Mouse (Mus musculus) megakaryocyte progenitor cell, adult 5-6 weeks (primary cell): Measurements from ENCODE around the gene Glt1d1. TPM values are rescaled to one million over a fixed set of nuclear protein-coding genes. Genes with fewer than 3 reads are reported as not detected.

Source experiments
- ATAC-seq: replicated peaks from 2 replicates; pipeline ENCODE4 v1.8.0; 2016; ENCODE audit warnings: mild to moderate bottlenecking, moderate TSS enrichment, inconsistent platforms; ENCODE audit not compliant: poor library complexity
- total RNA-seq, 2 experiments: library from RNA; stranded (forward) in 1 of 2; stranded (reverse) in 1 of 2; fragments of 157-497, 149-512 nt in 1 of 2; fragments of 200-1000 nt in 1 of 2; gene quantifications; 2 replicates each; pipeline versions ENCODE4 v1.2.3 to v1.2.4; 2015 to 2017

Gene Glt1d1
- 6.2 and 7.0 TPM in 2 replicates for total RNA-seq (2015)
- total RNA-seq (2017) = 8.5 and 9.5 TPM in 2 replicates

- ATAC-seq = peak; percentile 76
Measured at GRCm38 (mm10) chr5:127632167-127633145, at the start of gene Glt1d1, which contains the start of gene Slc15a4. Gene Glt1d1 (plus strand): TSS chr5:127632262. Gene Slc15a4 (minus strand): TSS chr5:127632897.

- peak; percentile 67 for ATAC-seq
Measured at GRCm38 (mm10) chr5:127583658-127584057, 48.4 kb upstream of the Glt1d1 start.

GRCm38 (mm10) chr5:127587854-127588253 is 44.2 kb upstream of the Glt1d1 start:
- peak; percentile 43; the same call in 1 of the 2 replicates for ATAC-seq

GRCm38 (mm10) chr5:127592406-127592805 is 39.7 kb upstream of the Glt1d1 start:
- ATAC-seq = 0 out of 2 replicates have a peak, but pooled peaks have one; percentile 23

GRCm38 (mm10) chr5:127592854-127593253 is 39.2 kb upstream of the Glt1d1 start:
- peak; percentile 58 for ATAC-seq

GRCm38 (mm10) chr5:127595676-127596075 is 36.4 kb upstream of the Glt1d1 start:
- ATAC-seq = no peak

GRCm38 (mm10) chr5:127596862-127597261 is 35.2 kb upstream of the Glt1d1 start:
- ATAC-seq = no peak

GRCm38 (mm10) chr5:127602996-127603395 is 29.1 kb upstream of the Glt1d1 start:
- no peak for ATAC-seq

- ATAC-seq = no peak
Measured at GRCm38 (mm10) chr5:127607507-127607906, 24.6 kb upstream of the Glt1d1 start.

GRCm38 (mm10) chr5:127609191-127609714 is 22.8 kb upstream of the Glt1d1 start:
- no peak for ATAC-seq

- ATAC-seq = peak; percentile 66
Measured at GRCm38 (mm10) chr5:127610787-127611509, 21.1 kb upstream of the Glt1d1 start.

- ATAC-seq = no peak
Measured at GRCm38 (mm10) chr5:127611881-127612280, 20.2 kb upstream of the Glt1d1 start.

- no peak for ATAC-seq
Measured at GRCm38 (mm10) chr5:127612397-127612796, 19.7 kb upstream of the Glt1d1 start.

- ATAC-seq = peak; percentile 40
Measured at GRCm38 (mm10) chr5:127615459-127615858, 16.6 kb upstream of the Glt1d1 start.

- ATAC-seq = no peak; the same call in 1 of the 2 replicates
Measured at GRCm38 (mm10) chr5:127616151-127616550, 15.9 kb upstream of the Glt1d1 start.

- ATAC-seq = peak; percentile 82
Measured at GRCm38 (mm10) chr5:127616884-127617635, 15.0 kb upstream of the Glt1d1 start.

GRCm38 (mm10) chr5:127618834-127619233 is 13.2 kb upstream of the Glt1d1 start:
- no peak for ATAC-seq

GRCm38 (mm10) chr5:127620371-127620770 is 11.7 kb upstream of the Glt1d1 start:
- ATAC-seq = no peak

GRCm38 (mm10) chr5:127621108-127621507 is 11.0 kb upstream of the Glt1d1 start:
- peak; percentile 59 for ATAC-seq

GRCm38 (mm10) chr5:127624427-127625213 is 7.4 kb upstream of the Glt1d1 start:
- ATAC-seq = peak; percentile 77
